Mouse (Mus musculus): ENCODE measurements at regions not wholly inside any gene's neighbourhood (a gene's known extent, or its start where the extent isn't known, plus 50 kb on each side); places are given as distances from the start of the nearest gene placed in this dataset.
A peak's percentile ranks its signal among the peaks of the same experiment; 100 is the strongest.

- DNase-seq = no peak
These were observed 199.3 kb upstream of the Asb5 start for GRCm38 (mm10) chr8:54330106-54330505.

DNA sequence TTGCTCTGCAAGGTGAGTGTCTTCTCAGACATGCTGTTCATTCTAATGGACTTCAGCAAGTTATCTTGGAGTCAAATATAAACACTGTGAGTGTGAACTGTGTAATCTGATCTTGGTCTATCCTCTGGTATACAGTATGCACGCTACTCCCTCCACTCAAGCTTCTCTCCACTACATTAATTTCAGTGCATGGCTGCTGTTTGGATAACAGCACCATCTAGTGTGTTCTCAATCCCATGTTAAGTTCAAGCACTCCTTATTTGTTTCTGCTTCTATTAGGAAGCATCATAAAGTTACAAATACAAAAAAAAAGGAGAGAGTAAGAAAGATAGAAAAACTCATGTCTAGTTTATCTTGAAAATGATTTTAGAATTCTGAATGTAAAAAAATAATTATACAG is 197.5 kb upstream of the Asb5 start:
- no peak for DNase-seq

DNA sequence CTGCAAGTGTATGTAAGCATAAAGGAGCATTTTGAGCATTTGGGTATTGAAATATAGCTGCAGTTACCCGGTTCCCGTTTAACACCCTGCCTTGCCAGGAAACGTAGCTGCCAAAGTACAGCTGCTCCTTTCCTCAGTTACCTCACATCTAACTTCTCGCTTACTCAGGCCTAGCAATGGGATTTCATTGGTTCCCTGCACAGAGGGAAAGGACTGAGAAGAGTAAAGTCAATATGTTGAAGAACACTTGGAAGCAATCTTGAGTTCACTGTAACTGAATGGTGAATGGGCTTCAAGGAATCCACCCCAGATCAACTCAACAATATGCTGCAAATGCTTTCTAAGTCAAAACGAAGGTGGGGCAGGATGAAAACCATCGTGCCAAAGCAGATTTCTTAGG is 178.3 kb upstream of the Asb5 start:
- DNase-seq = no peak

- DNase-seq = no peak
These were observed 167.7 kb upstream of the Asb5 start for GRCm38 (mm10) chr8:54361716-54362115.

GRCm38 (mm10) chr8:54370501-54370900 is 158.9 kb upstream of the Asb5 start:
- peak; percentile 53 for DNase-seq

GRCm38 (mm10) chr8:54371073-54371472 is 158.3 kb upstream of the Asb5 start:
- no peak for DNase-seq

DNA sequence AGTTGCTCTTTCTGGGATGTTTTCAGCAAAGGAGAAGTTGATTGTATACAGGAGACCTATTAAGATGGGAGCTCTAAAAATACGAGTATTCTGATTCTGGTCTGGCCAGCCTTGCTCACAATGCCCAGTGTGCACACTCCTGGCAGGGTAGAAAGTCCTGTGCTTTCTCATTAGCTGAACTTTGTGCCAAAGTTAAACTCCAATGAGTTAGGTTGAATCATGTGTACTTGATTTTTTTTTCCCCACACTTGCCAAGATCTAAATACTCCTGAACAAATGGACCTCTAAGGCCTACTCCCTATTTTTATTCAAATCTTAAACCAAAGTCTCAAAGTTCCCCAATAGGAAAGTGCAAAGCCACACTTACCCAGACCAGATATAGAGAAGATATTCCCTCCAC is 156.5 kb upstream of the Asb5 start:
- peak; percentile 67 for DNase-seq

- no peak for DNase-seq
These were observed 153.8 kb upstream of the Asb5 start for GRCm38 (mm10) chr8:54375373-54376098.

GRCm38 (mm10) chr8:54380191-54380590 is 149.2 kb upstream of the Asb5 start:
- DNase-seq = no peak

GRCm38 (mm10) chr8:54392866-54393265 is 136.5 kb upstream of the Asb5 start:
- no peak for DNase-seq

DNA sequence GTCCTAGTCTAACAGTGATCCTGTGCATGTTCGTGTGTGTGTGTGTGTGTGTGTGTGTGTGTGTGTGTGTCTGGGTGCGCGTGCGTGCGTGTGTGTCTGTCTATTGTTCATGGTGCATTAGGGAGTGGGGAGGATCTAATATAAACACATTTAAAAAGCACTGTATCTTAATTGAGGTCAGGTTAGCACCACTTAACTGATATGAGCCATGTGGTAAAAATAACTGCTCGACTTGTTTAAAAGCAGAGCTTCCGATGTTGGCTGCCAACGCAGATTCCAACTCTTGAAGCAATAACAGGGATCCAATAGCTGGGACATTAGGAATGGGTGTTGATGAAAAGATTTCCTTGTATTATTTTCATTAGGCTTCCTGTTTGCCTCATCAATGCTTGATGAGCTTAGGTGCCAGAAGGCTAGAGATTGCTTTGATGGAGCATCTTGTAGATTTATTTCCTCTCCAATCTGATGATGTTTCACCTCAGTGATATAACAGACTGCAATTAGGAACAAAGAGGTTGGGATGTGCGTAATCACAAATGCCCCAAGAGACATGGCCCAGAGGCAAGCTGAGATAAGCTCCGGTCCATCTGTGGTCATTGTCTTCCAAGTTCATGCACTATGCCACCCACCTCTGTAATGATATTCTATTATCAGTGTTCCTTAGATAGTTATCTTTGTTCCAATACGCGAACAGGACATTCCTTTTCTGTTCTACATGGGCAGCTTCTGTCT is 135.7 kb upstream of the Asb5 start:
- peak; percentile 8 for DNase-seq

GRCm38 (mm10) chr8:54405723-54406122 is 123.7 kb upstream of the Asb5 start:
- no peak for DNase-seq

GRCm38 (mm10) chr8:54414092-54414799 is 115.1 kb upstream of the Asb5 start:
- DNase-seq = no peak

- DNase-seq = no peak
These were observed 112.7 kb upstream of the Asb5 start for GRCm38 (mm10) chr8:54416691-54417090.

DNA sequence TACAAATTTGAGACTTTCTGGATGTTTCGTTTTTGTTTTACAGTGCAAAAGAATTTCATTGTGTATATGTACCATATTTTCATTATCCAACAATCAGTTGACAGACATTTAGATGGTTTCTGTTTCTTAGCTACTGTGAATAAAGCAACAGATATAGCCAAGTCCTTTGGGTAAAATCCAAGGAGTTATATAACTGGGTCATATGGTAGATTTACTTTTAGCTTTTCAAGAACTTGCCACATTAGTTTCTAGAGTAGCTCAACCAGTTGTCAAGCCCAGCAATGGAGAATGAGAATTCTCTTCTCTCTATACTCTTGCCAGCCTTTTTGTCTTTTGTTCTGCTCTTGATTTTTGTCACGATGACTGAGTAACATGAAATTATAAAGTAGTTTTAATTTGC is 111.3 kb upstream of the Asb5 start:
- no peak for DNase-seq

DNA sequence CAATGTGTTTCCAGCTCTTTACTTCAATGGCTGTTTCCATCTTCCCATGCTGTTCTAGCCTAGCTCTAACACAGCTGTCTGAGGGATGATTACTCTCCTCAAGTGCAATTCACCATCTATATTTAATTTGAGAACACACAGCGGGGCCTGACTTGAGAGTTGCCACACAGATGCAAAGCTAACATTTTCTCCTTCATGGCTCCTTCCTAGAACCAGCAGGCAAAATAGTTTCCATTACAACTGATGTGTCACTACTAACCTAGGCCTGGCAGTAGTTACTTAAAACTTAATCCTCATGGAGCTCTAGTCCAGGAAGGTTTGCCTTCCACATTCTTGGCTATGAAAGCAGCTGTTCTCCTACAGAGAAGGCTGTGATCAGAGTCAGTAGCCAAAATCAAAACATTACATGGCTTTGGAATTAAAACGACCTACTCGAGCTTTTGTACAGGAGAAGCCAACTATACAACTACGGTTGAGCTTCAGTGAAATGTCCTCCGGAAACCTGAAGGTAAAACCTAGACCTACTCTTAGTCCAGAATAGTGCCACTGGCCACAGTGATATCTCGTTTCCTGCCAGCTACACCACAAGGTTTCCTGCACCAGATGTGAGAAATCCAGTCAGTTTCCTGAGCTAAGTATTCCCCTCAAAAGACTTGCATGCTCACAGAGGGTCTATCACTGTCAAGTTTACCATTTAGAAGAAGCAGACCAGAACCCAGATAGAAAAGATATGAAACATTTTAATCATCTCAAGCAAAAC is 108.9 kb upstream of the Asb5 start:
- no peak for DNase-seq

- DNase-seq = no peak
These were observed 104.3 kb upstream of the Asb5 start for GRCm38 (mm10) chr8:54425039-54425438.

- no peak for DNase-seq
These were observed 93.7 kb upstream of the Asb5 start for GRCm38 (mm10) chr8:54435694-54436093.

DNA sequence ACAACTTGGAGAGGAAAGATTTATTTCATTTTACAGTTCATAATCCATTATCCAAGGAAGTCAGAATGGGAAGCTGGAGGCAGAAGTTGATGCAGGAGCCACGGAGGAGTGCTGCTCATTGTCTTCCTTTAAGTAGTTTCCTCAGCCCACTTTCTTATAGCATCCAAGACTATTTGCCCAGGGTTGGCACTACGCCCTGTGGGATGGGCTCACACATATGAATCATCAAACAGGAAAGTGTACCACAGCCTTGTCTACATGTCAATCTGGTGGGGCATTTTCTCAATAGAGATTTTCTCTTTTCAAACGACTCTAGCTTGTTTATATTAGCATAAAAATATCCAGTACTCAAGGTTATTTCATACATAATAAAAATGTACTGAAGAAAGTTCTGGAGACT is 88.2 kb upstream of the Asb5 start:
- no peak for DNase-seq

- no peak for DNase-seq
These were observed 87.0 kb upstream of the Asb5 start for GRCm38 (mm10) chr8:54442395-54442794.

GRCm38 (mm10) chr8:54446370-54446769 is 83.0 kb upstream of the Asb5 start:
- DNase-seq = peak; percentile 12

- no peak for DNase-seq
These were observed 79.6 kb upstream of the Asb5 start for GRCm38 (mm10) chr8:54449811-54450210.

All from kidney, adult 9 months (tissue).